Mouse (Mus musculus) erythroblast, embryonic 14.5 days (primary cell): ENCODE measurements at regions not wholly inside any gene's neighbourhood (a gene's known extent, or its start where the extent isn't known, plus 50 kb on each side); places are given as distances from the start of the nearest gene placed in this dataset.
A peak's percentile ranks its signal among the peaks of the same experiment; 100 is the strongest.

Experiments used
- H3K27me3 ChIP-seq: 2 replicates; pipeline ENCODE4 v1.6.1; 2012; ENCODE audit warnings: inconsistent platforms; ENCODE audit not compliant: control insufficient read depth
- H3K36me3 ChIP-seq: 2 replicates; pipeline ENCODE4 v1.6.1; 2012; ENCODE audit warnings: mild to moderate bottlenecking, inconsistent platforms; ENCODE audit not compliant: control insufficient read depth
- H3K4me1 ChIP-seq: 2 replicates; pipeline ENCODE4 v1.6.1; 2012; ENCODE audit warnings: inconsistent platforms; ENCODE audit not compliant: control insufficient read depth
- H3K4me3 ChIP-seq: replicated peaks from 2 replicates; pipeline ENCODE3; 2012; ENCODE audit warnings: moderate library complexity, mild to moderate bottlenecking, inconsistent platforms
- H3K9me3 ChIP-seq: 2 replicates; pipeline ENCODE4 v1.6.1; 2012; ENCODE audit warnings: low read length, inconsistent platforms, mixed read lengths; ENCODE audit not compliant: control insufficient read depth
- GATA1 ChIP-seq: IDR thresholded peaks from 2 replicates; pipeline ENCODE4 v1.6.1; 2012; ENCODE audit warnings: low read length, inconsistent platforms, mixed read lengths
- TAL1 ChIP-seq: IDR thresholded peaks from 3 replicates; pipeline ENCODE4 v1.6.1; 2012; ENCODE audit warnings: low read length, inconsistent platforms, mixed read lengths

DNA sequence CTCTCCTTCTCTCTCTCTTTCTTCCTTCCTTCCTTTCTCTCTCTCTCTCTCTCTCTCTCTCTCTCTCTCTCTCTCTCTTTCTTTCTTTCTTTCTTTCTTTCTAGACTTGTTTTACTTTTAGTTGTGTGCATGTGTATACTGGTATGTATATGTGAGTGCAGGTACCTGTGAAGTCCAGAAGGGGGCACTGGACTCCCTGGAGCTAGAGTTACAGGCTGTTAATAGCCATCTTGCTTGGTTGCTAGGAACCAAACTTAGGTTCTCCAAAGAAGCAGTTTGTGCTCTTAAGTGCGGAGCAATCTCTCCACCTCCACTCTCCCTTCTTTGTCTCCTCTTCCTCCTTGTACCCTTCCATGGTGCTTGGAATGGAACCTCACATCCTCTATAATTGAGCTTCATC, 77.2 kb downstream of the Gm10604 start:
- Histone ChIP-seq H3K4me3 (no peak overlapping the region), H3K4me1 (peaks cover 14% of the 10 kb centered on the region), H3K27me3 (no peaks in the 10 kb centered on the region), H3K36me3 (no peaks in the 10 kb centered on the region), H3K9me3 (no peaks in the 10 kb centered on the region)
- no peak for TF ChIP-seq GATA1
- TF ChIP-seq TAL1, result no peak

DNA sequence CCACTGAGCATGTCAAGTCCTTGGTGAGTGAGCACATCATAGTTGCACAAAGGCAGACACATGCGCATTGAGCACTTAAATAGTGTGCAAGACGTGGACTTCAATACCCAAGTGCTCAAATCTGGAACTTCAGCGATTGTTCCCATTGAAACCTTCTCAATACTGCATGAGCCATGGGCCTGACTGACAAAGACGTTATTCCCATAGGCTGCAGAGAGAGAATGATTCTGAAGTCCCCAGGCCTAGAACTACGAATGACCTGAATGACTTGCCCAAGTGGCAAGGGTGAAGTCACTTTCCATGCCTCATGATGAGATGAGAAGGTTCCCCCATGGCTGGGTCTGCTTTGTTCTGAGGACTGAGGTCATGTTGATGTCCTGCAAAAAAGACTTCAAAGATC, 77.7 kb downstream of the Gm10604 start:
- Histone ChIP-seq H3K27me3 (no peaks in the 10 kb centered on the region), H3K36me3 (no peaks in the 10 kb centered on the region), H3K4me1 (peaks cover 14% of the 10 kb centered on the region), H3K4me3 (no peak overlapping the region), H3K9me3 (no peaks in the 10 kb centered on the region)
- TF ChIP-seq TAL1, result no peak
- TF ChIP-seq GATA1, result no peak

DNA sequence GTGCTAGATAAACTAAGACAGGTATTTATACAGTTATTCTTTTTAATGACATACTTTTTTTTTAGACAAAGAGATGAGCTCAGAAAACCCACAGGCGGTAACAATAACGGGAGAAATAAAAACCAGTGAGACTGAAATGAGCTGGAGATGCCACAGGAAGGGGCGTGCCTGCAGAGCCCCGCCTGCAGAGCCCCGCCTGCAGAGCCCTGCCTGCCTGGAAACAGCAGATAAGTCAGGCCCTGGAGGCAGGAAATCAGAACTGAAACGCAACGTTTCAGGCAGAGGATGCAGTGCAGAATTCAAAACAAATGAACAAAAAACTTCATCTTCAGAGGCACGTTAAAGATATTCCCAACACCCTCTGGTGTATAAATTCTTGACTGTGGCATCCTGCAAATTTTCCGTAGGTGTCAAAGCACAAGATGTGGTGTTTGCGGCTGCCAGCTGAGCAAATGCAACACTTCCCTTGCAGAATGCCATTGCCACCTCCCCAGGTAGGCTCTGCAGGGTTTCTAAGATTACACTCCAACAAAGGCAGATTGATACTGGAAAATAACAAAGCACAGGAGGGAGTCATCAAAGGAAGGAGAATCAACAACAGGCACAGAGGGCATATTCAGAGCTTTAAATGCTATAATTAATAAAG, 81.0 kb downstream of the Gm10604 start:
- TF ChIP-seq GATA1 (no peak), TAL1 (peak; percentile 18; the same call in 1 of the 3 replicates)
- Histone ChIP-seq H3K27me3 (no peaks in the 10 kb centered on the region), H3K4me3 (no peak overlapping the region), H3K9me3 (no peaks in the 10 kb centered on the region), H3K4me1 (peaks cover 14% of the 10 kb centered on the region), H3K36me3 (no peaks in the 10 kb centered on the region)

DNA sequence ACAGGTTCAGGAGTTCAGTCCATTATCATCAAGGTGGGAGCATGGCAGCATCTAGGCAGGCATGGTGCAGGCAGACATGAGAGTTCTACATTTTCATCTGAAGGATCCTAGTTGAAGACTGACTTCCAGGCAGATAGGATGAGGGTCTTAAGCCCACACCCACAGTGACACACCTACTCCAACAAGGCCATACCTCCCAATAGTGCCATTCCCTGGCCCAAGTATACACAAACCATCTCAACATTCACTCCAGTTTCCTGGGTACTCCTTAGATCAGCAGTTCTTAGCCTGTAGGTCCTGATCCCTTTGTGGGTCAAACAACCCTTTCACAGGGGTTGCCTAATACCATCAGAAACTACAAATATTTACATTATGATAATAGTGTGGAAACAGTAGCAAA, 83.8 kb downstream of the Gm10604 start:
- Histone ChIP-seq H3K36me3 (no peaks in the 10 kb centered on the region), H3K4me1 (peaks cover 17% of the 10 kb centered on the region), H3K9me3 (no peaks in the 10 kb centered on the region), H3K27me3 (no peaks in the 10 kb centered on the region), H3K4me3 (no peak overlapping the region)
- TF ChIP-seq TAL1 (no peak), GATA1 (no peak)

DNA sequence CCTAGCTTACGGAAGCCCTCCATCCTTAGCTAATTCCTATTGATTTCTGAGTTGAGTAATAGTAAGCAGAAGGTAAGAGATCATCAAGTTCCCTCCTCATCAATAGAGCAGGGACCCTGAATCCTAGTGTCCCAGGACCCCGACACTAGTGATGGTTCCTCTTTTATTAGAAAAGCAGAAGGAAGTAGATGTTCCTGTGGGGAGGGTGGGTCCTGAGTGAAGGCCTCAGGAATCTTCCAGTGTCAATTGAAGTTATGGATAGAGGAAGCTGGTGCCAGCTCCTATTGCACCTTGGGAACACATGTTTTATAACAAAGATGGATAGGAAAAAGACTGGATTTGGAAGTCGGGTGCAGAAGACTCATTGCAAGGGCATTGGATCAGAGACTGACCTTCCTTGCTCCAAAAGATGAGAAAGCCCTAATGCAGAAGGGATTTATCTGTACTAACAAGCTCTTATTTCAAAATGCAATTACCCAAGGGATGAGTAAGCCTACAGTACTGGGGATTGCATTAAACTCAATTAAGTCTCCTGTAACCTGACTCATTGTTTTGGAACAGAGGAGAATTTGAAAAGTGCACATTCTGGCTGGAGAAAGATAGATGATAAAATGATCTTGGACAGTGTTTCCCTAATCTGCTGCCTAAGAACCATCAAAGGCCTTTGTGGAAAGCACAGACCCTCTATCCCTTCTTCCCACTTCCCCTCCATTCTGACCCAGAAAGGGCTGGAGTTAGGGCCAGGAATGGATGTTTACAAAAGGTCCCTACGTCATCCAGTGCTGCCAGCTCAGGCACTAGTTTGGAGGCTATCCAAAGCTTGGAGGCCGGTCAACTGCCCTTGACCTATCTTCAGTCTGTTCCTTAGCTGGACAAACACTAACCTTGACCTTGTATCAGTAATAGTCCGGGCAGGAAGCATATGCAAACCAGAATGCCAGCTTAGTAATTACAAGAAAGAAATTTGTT, 84.9 kb downstream of the Gm10604 start:
- Histone ChIP-seq H3K36me3 (no peaks in the 10 kb centered on the region), H3K4me3 (no peak overlapping the region), H3K4me1 (peaks cover 17% of the 10 kb centered on the region), H3K9me3 (no peaks in the 10 kb centered on the region), H3K27me3 (no peaks in the 10 kb centered on the region)
- no peak for TF ChIP-seq TAL1
- TF ChIP-seq GATA1, result no peak

DNA sequence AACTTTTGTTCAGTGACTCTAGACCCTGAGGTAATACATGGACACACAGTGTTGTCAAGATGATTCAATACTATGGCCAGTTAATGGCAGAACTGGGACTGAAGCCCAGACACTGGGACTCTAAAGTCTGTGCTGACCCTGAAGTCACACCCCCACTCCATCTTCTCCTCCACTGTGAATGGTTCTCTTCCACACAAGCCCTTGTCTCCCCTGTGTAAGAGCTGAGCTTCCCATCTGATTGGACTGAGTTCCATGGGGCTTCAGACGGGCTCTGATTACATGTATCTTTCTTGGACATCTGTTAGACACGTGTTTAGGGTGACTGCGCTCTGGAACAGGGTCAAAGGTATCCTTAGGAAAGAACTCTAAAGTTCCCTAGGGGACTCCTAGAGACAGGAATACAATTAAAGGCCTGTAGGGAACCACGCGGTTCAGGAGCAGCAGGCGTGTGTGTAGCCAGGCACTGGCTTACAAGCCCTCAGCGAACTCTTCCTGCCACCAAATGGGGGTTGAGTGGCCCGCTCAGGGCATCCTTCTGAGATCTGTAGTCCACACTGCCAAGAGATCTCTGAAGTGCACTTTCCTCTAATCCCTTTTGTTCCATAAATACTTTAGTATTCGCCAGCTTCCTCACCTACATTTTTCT, 87.4 kb downstream of the Gm10604 start:
- Histone ChIP-seq H3K27me3 (no peaks in the 10 kb centered on the region), H3K4me3 (no peak overlapping the region), H3K9me3 (no peaks in the 10 kb centered on the region), H3K36me3 (no peaks in the 10 kb centered on the region), H3K4me1 (peaks cover 3% of the 10 kb centered on the region; the same call in 1 of the 2 replicates)
- TF ChIP-seq GATA1 (no peak), TAL1 (no peak)

DNA sequence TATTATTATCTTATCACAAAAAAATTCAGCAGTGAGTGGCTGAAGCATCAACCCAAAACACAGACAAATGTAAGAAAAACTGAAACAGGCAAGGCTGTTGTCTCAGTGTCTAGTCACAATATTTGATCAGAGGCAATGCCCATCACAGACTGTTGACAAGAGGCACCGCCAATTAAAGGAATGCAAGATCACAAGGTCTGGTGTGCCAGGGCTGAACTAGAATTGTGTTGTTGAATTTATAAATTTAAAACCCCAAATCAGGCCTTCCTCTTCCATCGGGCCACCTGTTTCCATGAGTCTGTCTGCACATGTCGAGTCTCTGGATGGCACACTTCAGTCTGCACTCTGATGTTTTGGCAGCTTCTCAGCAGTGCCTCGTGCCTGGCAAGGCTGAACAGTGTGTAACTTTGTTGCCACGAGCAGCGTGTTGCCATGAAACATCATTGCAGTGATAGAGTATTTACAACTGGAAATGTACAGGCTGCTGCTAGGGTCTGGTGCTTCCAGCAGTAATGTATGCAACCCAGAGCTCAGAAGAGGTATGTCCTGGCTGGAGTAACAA, 91.9 kb downstream of the Gm10604 start:
- TF ChIP-seq TAL1, result no peak
- no peak for TF ChIP-seq GATA1

DNA sequence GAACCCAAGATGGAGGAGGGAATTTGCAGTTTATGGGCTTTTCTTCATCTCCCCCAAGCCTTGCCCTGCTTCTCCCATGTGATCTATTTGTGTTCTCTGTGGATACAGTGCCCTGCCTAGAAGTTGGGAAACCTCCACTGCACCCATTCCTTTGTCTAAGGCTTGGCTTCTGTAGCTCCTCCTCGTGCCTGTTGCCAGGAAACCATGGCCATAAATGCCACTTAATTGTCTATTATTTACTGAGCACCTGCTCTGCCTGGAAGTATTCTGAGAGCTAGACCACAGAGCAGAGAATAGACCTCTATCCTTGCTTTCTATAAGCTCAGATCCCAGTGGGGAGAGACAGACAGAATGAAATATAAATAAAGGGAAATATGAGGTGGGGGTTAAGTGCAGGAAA, 93.7 kb downstream of the Gm10604 start:
- Histone ChIP-seq H3K4me3 (no peak overlapping the region), H3K27me3 (no peaks in the 10 kb centered on the region), H3K4me1 (no peaks in the 10 kb centered on the region), H3K36me3 (no peaks in the 10 kb centered on the region), H3K9me3 (no peaks in the 10 kb centered on the region)
- TF ChIP-seq TAL1 (no peak), GATA1 (no peak)

More for the DNA sequence above, 91.9 kb downstream of the Gm10604 start:
- H3K9me3 ChIP-seq, result no peaks in the 10 kb centered on the region
- H3K36me3 ChIP-seq, result no peaks in the 10 kb centered on the region
- H3K4me3 ChIP-seq, result no peak overlapping the region
- peaks cover 3% of the 10 kb centered on the region; the same call in 1 of the 2 replicates for H3K4me1 ChIP-seq
- H3K27me3 ChIP-seq, result no peaks in the 10 kb centered on the region

DNA sequence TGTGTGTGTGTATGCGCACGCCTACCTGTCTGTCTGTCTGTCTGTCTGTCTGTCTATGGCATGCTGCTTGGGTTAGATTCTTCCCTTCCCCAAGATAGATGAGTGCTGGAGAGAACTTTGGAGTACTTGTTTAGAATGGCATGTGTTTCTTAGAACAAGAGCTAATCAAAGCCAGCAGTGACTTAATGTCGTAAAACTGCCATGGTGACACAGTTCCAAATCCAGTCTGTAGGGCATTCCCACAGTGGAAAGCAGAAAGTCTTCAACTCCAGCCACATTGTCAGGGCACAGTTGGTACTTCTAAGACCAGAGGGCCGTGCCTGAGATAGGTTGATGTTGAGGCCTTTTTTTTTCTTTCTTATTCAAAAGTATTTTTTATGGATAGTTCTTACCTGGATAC, 95.6 kb downstream of the Gm10604 start:
- TF ChIP-seq GATA1, result no peak
- TF ChIP-seq TAL1, result no peak
- no peaks in the 10 kb centered on the region for H3K27me3 ChIP-seq
- H3K4me1 ChIP-seq, result no peaks in the 10 kb centered on the region
- no peak overlapping the region for H3K4me3 ChIP-seq
- H3K36me3 ChIP-seq, result no peaks in the 10 kb centered on the region
- H3K9me3 ChIP-seq, result no peaks in the 10 kb centered on the region
